Mouse (Mus musculus) liver, adult 2 months (tissue): ENCODE measurements at regions not wholly inside any gene's neighbourhood (a gene's known extent, or its start where the extent isn't known, plus 50 kb on each side); places are given as distances from the start of the nearest gene placed in this dataset.

Source experiments
- CTCF ChIP-seq: fragments of 200-500 bp; IDR thresholded peaks from 2 replicates; pipeline ENCODE4 v1.5.1; 2011; ENCODE audit warnings: low read depth, low read length, control low read depth
- POLR2A ChIP-seq: fragments of 200-500 bp; IDR thresholded peaks from 2 replicates; pipeline ENCODE4 v1.6.1; 2011; ENCODE audit warnings: low read length, control low read depth; ENCODE audit not compliant: insufficient read depth; ENCODE audit errors: extremely low read depth

GRCm38 (mm10) chr5:118478120-118478768, 82.2 kb upstream of the Med13l start:
- TF ChIP-seq POLR2A = no peak
- no peak for TF ChIP-seq CTCF
